Mouse (Mus musculus) ES-E14 (cell line): ENCODE data around the gene Sst. TPM values are rescaled to one million over a fixed set of nuclear protein-coding genes. Genes with fewer than 3 reads are reported as not detected.

ENCODE experiments used
- DNase-seq: peaks from one replicate; pipeline ENCODE4 v3.0.0-alpha.2; 2013; ENCODE audit warnings: low read depth, low spot score
- H3K27ac ChIP-seq: 2 replicates; pipeline ENCODE4 v1.5.1; 2012; ENCODE audit warnings: low read depth, mild to moderate bottlenecking, low read length, moderate library complexity, mixed read lengths; ENCODE audit not compliant: poor library complexity, insufficient read depth, severe bottlenecking
- H3K36me3 ChIP-seq: 2 replicates; pipeline ENCODE4 v1.6.1; 2012; ENCODE audit warnings: mild to moderate bottlenecking, low read length, moderate library complexity, mixed read lengths; ENCODE audit not compliant: control insufficient read depth, poor library complexity, insufficient read depth, severe bottlenecking
- H3K4me1 ChIP-seq, 2 experiments: fragments of 150-350 bp in 1 of 2; sonication (generic) in 1 of 2; 2 replicates each; pipeline ENCODE4 v1.6.1; 2012; ENCODE audit warnings: low read length in 2 of 2, mild to moderate bottlenecking in 1 of 2, mixed read lengths in 1 of 2; ENCODE audit not compliant: control insufficient read depth in 2 of 2, insufficient read depth in 2 of 2, poor library complexity in 1 of 2
- H3K4me3 ChIP-seq, 2 experiments: fragments of 150-350 bp in 1 of 2; sonication (generic) in 1 of 2; 2 replicates each; pipeline ENCODE4 v1.5.1; 2012; ENCODE audit warnings: low read length in 2 of 2, low read depth in 1 of 2, mild to moderate bottlenecking in 1 of 2, mixed read lengths in 1 of 2; ENCODE audit not compliant: insufficient read depth in 1 of 2, poor library complexity in 1 of 2, severe bottlenecking in 1 of 2
- H3K9ac ChIP-seq: 2 replicates; pipeline ENCODE4 v1.6.1; 2012; ENCODE audit warnings: low read depth, mild to moderate bottlenecking, low read length, mixed read lengths; ENCODE audit not compliant: poor library complexity, insufficient read depth, severe bottlenecking
- H3K9me3 ChIP-seq: fragments of 150-350 bp; sonication (generic); 2 replicates; pipeline ENCODE4 v1.6.1; 2012; ENCODE audit warnings: low read depth, mild to moderate bottlenecking, low read length; ENCODE audit not compliant: control insufficient read depth, insufficient read depth
- CHD2 ChIP-seq: IDR thresholded peaks from 2 replicates; pipeline ENCODE4 v1.6.1; 2014; ENCODE audit warnings: mild to moderate bottlenecking, low read depth, low read length, inconsistent platforms
- HCFC1 ChIP-seq: IDR thresholded peaks from 2 replicates; pipeline ENCODE4 v1.6.1; 2012; ENCODE audit warnings: low read length, inconsistent platforms, borderline replicate concordance; ENCODE audit not compliant: insufficient read depth
- MAFK ChIP-seq: IDR thresholded peaks from 2 replicates; pipeline ENCODE4 v1.6.1; 2014; ENCODE audit warnings: mild to moderate bottlenecking, low read depth, low read length, inconsistent platforms; ENCODE audit not compliant: insufficient read depth
- ZC3H11A ChIP-seq: IDR thresholded peaks from 2 replicates; pipeline ENCODE4 v1.6.1; 2012; ENCODE audit warnings: low read depth, mild to moderate bottlenecking, inconsistent platforms, low read length, borderline replicate concordance
- ZNF384 ChIP-seq: IDR thresholded peaks from 2 replicates; pipeline ENCODE4 v1.6.1; 2012; ENCODE audit warnings: low read depth, low read length, inconsistent platforms
- in situ Hi-C, 2 experiments: fragments of 600-800 bp; cut with MboI; formaldehyde crosslinking; loops; one replicate each; pipeline ENCODE4 v1.15.1; 2025; ENCODE audit warnings: low sequenced_read_pairs in 2 of 2, inconsistent platforms in 1 of 2; ENCODE audit not compliant: unreplicated experiment in 2 of 2
- total RNA-seq: library from RNA; depleted of rRNA; stranded (reverse); fragments of 300-350 nt; gene quantifications from 2 replicates; pipeline ENCODE4 v1.2.3, GENCODE M21; 2012

Gene Sst
- total RNA-seq, 1 experiment = not detected

DNA sequence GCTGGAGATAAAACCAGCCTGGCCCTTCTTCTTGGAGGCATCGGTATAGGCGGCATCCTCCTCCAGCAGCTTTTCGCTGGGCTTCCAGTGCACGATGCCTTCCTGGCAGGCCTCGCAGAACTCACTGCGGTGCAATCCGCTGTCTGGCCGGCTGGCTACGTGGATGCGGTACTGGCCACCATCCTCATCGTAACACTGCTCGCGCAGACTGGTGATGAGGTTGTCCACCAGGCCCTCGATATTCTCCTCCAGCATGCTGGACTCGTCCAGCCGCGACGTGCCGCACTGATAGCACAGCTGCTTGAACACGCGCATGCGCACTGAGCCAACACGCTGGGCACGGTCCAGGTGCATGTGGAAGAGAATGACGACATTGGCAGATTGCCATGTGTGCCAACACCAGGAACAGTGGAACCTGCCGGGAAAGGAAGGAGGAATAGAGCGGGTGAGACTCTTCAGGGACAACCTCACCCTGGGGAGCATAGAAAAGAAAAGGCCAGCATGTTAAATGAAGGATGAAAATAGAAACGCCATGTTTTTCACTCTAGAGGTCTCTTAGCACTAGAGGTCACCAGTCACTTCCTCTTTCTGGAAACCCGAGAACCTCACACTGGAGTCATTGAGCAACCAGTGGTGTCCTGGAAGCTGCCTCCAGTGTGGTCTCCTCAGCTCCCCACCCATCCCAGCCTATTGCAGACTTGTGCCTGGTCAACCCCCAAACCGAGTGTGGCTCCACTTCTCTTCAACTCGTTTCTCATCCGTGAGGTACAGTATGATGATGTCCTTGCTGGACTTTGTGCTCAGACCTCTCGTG, 36.8 kb upstream of the Sst start:
- TF ChIP-seq ZNF384 (no peak), CHD2 (no peak), HCFC1 (no peak), MAFK (no peak)
- in situ Hi-C loops = no loop called here
- no peak overlapping the region for H3K27ac ChIP-seq
- no peak overlapping the region for H3K9ac ChIP-seq
- no peak for DNase-seq
- no peaks in the 10 kb centered on the region for H3K9me3 ChIP-seq
- no peaks in the 10 kb centered on the region for H3K36me3 ChIP-seq
- peaks cover 0 to 3% of the 10 kb centered on the region in 2 experiments; a peak in 1 of 4 replicates for H3K4me1 ChIP-seq
- no peak overlapping the region for H3K4me3 ChIP-seq

DNA sequence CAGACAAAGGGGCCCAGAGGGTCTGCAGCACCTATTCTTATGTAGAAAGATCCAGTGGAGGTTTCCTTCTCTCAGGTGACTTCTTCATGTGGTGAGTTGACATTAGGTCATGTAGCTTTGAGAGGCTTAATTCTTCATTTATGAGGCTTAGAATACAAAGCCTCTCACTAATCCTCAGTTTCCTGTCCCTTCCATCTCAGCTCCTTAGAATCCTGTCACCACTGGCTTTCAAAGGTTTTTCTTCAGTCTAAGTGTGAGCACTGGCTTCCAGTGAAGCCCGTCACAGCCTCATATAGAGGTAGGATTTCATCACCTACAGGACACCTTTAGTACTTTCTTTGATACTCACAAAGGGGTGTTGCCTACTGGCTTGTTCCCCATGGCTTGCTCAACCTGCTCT, 32.1 kb upstream of the Sst start:
- in situ Hi-C loops = no loop called here
- Histone ChIP-seq H3K9ac (no peak overlapping the region), H3K4me3 (no peak overlapping the region), H3K9me3 (no peaks in the 10 kb centered on the region), H3K36me3 (no peaks in the 10 kb centered on the region), H3K4me1 (peaks cover 2 to 5% of the 10 kb centered on the region in 2 experiments; a peak in 2 of 4 replicates), H3K27ac (peak overlapping the region; percentile 73; the same call in 1 of the 2 replicates)
- DNase-seq = no peak
- no peak for TF ChIP-seq ZNF384
- no peak for TF ChIP-seq CHD2
- no peak for TF ChIP-seq MAFK
- TF ChIP-seq ZC3H11A = no peak
- TF ChIP-seq HCFC1 = no peak

DNA sequence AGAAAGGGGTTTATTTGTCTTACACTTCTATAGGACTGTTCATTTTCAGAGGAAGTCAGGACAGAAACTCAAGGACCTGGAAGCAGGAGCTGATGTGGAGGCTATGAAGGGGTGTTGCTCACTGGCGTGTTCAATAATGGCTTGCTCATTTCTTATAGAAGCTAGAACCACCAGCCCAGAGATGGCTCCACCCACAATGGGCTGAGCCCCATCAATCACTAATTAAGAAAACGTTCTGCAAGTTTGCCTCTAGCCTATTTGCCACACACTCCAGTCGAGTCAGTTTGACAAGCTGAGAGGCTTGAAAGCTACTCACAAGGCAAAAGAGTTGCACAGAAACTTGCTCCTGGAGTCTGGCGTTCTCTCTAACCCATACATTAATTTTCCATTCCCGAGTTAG, 30.9 kb upstream of the Sst start:
- H3K9me3 ChIP-seq = no peaks in the 10 kb centered on the region
- TF ChIP-seq CHD2 (no peak), ZC3H11A (no peak), HCFC1 (no peak), ZNF384 (no peak), MAFK (no peak)
- peaks cover 2 to 5% of the 10 kb centered on the region in 2 experiments; a peak in 2 of 4 replicates for H3K4me1 ChIP-seq
- no peak overlapping the region for H3K9ac ChIP-seq
- H3K27ac ChIP-seq = peak overlapping the region; percentile 56; the same call in 1 of the 2 replicates
- no peak overlapping the region for H3K4me3 ChIP-seq
- in situ Hi-C loops = no loop called here
- H3K36me3 ChIP-seq = no peaks in the 10 kb centered on the region
- DNase-seq = no peak

- in situ Hi-C loops = no loop called here
- Histone ChIP-seq H3K36me3 (no peaks in the 10 kb centered on the region), H3K27ac (no peak overlapping the region), H3K9ac (no peak overlapping the region), H3K4me1 (peaks cover 4 to 5% of the 10 kb centered on the region in 2 experiments; a peak in 2 of 4 replicates), H3K4me3 (no peak overlapping the region), H3K9me3 (no peaks in the 10 kb centered on the region)
- no peak for TF ChIP-seq ZC3H11A
- DNase-seq = no peak
These were observed 28.7 kb upstream of the Sst start for GRCm38 (mm10) chr16:23919418-23919817.
